Mouse (Mus musculus) adrenal gland, adult (tissue): ENCODE measurements around the gene Brat1.
A peak's percentile ranks its signal among the peaks of the same experiment; 100 is the strongest.
"Not testable (repeated sequence)": the region's sequence is repeated elsewhere in the genome, so short reads cannot be mapped to it uniquely, and the experiment has no call there.

Source experiments
- DNase-seq, 2 experiments: peaks; one replicate each; pipeline ENCODE4 v3.0.0; 2022 to 2023; ENCODE audit warnings: low spot score in 1 of 2; ENCODE audit not compliant: inconsistent age in 2 of 2

Gene Brat1

DNA sequence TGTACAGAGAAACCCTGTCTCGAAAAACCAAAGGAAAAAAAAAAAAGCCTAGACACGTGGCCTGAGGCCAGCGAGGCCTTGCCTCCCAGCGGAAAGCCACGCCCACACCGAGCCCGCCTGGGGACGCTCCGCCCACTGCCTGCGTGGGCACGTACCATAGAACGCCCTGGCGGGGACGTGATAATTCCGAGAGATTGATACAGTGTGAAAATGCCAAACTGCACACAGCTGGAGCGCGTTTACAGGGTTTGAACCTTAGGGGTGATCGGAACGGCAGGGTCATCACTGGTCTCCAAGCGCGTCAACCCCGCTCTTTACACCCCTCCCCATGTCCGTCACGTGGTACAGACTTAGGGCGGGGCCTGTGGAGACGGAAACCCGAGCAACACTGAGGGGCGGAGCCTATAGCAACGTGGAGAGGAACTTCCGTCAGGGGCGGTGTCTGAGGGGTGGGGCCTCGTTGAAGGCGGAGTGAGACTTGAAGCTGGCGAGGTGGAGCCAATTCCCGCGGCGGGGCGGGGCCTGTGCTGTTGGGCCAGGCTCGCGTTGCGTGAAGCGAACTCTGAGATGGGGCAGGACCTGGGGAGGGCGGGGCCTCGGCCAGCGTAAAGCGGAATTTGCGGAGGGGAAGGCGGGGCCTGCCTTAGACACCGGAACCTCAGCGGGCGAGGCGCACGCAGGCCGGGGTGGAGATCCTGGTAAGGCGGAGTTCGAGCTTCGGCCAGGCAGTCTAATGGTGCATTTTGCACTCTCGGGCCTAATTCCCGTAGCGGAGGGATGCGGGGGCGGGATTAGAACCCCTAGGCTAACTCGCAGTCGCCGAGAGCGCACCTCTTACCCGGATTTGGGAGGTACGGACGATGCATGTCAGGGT is at the start of gene Brat1:
TSS of gene Brat1 (plus strand) at position 634 of the 874 bp plus-strand sequence.
- peak; percentile 100 for DNase-seq

DNA sequence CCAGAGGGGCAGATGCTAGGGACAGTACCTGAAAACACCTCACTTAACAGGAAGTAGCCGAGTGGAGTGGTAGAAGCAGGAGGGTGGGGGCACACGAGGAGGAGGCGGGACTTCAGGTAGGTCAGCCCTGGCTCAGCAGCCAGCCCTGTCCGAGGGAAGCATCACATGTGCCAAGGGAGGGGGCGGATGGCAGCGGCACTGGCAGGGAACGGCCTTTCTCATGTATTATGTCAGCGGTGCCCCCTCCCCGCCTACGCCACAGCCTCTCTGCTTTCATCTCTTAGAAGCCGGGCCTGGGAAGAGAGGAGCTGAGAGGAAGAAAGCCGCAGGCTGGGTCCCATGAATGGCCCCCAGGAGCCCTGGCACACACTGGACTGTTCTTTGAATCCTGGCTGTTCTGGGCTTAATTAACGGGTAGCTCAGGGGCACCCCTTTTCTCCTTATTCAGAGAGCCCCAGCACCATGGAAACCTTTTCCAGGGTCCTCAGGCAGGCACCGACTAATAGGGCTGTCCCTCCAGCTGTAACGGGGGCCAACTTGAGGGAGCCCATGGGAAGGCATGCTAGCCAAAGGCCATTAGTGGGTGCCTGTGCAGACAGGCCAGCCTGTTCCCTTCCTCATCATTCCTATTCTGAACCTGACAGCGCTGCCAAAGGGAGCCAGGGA is 45.1 kb upstream of the Brat1 start:
- DNase-seq: peak in 1 of 2 experiments; percentile 47

DNA sequence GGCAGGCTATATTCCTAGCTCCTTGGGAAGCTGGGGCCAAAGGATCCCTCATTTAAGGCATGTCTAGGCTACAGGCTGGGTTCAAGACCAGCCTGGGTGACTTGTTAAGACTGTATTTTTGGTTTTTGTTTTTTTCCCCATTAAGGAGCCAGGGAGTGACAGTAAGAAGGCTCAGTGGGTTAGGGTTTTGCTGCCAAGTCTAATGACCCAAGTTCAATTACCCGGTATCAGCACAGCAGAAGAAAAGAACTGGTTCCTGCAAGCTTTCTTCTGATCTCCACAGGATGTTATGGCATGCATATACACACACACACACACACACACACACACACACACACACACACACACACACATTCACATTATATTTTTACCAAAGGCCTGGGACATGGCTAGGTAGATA is 44.4 kb upstream of the Brat1 start:
- DNase-seq: no peak

DNA sequence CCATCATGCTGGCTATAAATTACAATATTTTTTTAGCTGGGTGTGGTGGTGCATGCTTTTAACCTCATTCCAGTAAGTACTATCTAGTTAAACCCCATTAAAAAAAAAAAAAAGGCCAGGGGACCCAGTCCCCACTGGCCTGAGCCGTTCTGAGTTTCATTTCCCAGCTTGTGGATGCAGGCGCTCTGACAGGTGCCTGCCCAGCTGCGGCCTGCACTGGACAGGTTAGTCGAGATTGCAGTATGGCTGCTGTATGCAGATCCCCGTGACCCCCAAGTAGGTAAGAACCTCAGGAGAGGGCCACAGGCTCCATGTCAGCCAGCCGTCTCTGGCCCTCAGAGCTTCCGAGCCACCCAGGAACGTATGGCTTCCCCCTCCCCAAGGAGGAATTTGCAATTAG is 43.4 kb upstream of the Brat1 start:
- DNase-seq: peak in 1 of 2 experiments; percentile 59

DNA sequence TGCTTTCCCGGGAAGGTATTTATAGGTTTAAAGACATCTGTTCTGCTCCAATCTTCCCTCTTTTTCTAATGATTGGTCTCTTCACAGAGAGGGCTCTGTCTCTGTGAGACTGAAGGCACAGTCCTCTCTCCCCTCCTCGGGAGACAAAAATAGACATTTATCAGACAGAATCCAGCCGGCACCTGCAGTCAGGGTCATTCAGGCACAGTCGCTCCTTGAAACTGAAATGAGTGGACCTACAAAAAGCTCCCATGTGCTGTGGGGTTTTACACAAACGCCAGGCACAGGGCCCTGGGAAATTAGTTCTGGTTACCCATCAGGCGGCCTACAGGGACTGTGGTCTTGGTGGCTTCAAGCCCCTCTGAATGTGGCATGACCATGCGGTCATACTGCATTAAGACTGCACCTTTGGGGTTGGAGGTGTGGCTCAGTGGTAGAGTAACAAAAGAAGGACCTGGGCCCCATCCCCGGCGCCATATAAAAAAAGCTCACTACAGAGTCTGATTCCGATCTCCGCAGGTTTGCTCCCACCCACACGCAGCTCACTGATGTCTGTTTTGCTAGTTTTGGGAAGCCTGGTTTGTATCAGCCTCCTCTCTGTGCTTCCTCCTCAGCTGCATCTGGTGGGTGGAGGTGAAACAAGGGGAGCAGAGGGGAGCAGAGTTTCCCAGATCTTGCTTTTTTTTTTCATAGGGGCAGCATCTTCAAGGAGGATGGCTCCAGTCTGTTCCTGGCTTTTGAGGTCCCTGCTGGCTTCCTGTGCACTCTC is 42.8 kb upstream of the Brat1 start:
- DNase-seq: peak in 1 of 2 experiments; percentile 66

DNA sequence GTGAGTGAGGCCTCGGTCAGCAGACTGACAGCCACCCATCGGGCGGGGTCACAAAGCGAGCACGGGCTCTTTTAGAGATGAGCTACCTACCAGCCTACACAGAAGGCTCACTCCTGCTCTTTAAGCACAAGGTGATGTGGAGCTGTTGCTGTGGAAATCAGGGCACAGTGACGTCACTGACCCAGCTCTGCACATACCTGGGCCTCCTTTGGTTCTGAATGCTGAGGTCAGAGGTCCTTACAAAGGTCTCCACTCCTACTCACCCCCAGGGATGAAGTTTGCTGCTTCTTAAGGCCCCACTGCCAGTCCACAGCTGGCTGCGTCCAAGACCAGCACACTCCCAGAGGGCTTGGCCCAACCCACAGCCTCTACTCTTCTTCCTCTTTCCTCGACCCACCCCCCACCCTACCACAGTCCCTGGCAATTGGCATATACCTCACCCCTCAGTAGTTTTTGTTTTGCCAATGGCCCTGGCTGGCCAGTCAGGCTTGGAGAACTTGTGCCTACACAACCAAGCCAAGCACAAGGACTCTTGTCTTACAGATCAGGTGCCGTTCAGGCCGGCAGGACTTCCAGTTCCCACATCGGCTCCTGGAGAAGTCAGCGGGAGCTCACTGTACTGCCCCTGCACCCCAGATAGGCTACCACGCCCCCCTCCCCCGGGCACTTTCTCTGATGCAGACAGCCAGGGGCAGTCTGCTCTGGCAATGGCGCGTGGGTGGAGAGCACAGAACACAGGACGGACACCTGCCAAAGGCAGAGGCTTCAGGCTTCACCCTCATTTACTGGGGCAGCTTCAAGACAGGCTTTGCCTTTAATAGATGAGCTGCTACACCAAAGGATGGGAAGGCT is 41.8 kb upstream of the Brat1 start:
- peak in 1 of 2 experiments; percentile 64 for DNase-seq

DNA sequence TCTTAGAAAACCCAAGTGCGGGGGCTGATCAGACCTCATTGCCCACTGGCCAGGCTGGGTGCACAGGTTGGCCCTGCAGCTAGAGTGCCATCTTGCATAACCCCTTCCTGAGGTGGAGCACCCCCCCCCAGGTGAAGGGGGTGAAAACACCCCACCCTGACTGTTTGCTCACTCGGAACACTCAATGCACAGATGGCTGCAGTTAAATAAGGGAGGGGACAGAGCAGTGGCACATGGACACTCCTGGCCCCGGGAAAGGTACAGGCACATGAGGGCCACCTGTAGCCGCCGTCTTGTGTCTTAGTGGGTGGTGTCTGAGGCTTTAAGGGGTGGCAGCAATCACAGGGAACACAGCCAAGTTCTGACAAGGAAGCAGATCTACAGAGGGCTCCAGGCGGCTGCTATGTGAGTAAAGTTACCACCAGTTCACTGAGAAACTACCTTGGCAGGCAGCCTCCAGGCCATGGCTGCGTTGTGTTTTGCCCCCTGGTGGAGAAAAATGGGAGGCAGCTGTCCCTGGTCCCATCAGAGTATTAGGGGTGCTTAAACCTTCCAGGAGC is 41.1 kb upstream of the Brat1 start:
- peak; percentile 75 to 90 for DNase-seq

DNA sequence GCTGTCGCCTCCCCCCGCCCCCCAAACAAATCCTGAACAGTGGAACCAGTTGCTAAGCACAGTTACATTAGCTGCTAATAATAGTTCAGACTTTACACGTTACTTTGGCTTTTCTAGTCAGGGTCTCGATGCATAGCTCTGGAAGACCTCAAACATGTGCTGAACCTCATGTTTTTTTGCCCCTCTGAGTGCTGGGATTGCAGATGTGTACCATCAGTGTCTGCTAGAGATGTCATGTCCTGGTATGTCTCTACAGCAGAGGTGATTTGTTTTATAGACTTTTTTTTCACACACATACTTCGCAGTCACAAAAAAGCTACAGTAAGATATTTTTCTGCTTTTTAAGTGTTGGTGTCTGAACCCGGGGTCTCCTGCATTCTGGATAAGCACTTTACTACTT is 32.7 kb upstream of the Brat1 start:
- DNase-seq: no peak

DNA sequence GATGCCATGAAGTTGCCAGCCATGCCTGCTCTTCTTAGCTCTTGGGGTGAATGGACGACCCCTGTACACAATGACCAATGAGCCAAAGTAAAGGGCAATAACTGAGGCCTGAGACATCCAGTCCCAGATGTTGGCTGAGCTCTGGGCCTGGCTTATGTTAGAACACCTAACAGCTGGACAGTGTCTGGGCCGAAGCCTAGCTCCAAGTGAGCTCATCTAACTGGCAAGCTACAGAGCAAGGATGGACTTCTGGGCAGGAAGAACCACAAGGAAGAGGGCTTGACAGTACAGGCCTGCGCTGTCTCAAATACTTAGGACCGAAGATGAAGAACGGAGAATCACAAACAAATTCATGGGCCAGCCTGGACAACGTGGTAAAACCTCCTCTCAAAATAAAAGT is 32.2 kb upstream of the Brat1 start:
- not testable (repeated sequence) for DNase-seq

DNA sequence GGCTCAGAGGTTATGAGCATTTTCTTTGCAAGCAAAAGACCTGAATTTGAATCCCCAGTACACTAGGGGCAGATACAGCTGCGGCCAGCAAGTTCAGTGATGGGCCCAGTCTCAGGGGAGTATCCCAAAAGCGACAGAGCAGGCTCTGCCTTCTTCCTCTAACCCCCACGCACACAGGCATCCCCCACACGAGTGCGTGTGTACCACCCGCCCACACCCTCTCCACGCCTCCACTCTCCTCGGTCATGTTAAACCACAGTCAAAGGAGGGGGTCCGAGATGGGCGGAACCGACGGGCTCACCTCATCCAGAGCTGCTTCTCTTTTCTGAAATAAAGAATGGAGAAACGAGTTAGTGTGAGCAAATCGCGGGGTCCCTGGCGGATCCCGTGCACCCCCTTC is 30.8 kb upstream of the Brat1 start:
- DNase-seq: no peak

DNA sequence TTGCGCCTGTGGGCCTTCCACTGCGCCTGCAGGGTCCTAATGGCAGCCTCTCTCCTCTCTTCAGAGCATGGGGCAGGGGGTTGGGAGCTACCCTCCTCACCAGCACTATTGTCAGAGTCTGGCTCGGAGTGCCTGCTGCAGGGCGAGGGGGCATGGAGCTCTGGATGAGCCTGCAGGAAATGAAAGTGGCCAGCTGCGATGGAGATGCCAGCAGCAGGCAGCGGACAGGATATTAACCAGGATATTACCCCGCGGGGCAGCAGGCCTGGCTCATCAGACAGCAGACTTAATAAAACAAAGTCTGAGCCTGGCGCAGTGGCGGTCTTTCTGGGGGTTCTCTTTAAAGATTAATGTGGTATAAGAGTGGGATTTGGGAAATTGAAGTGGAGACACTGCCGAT is 29.7 kb upstream of the Brat1 start:
- DNase-seq: peak in 1 of 2 experiments; percentile 53

DNA sequence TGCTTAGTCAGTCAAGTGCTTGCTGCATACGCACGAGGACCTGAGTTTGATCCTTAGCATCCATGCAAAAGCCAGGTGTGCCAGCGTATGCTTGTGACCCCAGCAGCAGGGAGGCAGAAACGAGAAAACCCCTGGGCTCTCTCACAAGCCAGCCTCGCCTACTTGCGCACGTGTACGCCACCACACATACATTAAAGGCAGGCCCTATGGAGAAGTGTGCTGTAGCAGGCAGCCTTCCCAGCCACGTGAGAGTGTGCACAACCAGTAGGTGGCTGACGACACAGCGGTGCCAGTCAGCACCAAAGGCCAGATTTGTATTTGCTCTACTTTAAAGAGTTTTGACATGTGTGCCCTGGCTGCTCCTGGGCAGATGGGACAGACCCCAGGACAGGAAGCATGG is 29.2 kb upstream of the Brat1 start:
- DNase-seq: no peak

DNA sequence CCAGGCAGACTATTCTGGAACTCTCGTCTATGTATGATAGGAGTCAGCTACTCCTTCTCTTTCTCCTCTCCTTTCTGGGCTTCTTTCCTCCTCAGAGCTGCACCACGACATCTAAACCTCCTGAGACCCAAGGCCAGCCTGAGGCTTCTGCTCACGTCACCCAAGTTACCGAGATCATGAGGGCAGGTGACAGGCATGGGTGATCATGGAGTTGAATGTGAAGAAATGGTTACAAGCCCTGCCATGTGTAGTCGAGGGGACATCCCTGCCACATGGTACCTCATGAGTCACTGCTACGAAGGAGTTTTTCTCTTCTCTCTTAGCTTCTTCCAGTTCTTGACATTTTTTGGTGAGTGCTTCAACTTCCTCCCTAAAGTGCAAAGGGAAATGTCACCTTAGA is 27.7 kb upstream of the Brat1 start:
- DNase-seq: no peak

DNA sequence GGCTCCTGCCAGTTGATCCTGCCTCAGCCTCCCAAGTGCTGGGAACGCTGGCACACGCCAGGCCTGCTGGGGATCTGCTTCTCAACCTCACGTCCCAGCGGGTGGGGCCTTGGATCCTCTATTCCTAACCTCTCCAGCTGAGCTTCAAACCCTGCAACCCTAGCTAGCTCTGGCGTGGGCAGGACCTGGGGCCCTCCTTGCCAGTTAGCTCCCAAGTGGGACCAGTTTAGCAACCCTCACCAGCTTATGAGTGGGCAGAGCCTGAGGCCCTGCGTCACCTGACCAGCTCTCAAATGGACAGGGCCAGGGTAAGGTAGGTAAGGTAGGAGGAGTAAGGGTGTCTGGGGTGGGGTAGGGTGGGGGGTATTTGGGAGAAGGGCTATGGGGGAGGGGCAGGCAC is 24.8 kb upstream of the Brat1 start:
- no peak for DNase-seq

DNA sequence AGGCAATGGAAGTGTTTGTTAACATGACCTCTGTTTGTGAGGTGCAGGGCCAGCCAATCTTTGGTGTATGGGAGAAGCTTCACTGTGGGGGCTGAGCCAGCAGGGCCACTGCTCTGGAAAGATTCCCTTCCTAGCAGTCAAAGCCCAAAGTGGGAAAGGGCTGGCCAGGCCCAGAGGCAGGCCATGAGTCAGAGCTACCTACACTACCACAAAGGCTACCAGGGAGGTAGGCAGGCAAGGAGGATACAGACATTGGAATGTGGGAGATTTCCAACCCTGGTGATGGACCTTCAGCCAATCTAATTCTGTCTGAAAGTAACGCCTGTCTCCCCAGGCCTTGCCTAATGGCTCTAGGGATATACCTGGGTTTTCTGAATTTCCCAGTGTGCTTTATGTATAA is 23.9 kb upstream of the Brat1 start:
- DNase-seq: no peak

DNA sequence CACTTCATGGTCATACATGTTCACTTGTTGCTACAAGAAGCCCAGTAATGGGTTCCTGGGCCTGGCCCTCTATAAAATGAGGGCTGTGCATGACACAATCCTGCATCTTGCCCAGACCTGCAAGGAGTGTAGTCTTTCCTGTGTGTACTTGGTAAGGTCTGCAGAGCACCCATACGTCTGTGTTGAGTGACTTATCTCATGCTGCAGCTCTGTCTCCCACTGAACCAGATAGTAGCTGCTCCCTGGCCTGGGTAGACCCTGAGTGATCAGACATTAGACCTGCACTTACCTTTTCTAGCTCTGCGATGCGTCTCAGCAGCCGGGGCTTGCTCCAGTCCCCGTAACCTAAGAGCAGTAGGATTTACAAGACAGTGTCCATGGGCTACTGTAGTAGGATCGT is 22.7 kb upstream of the Brat1 start:
- no peak for DNase-seq

DNA sequence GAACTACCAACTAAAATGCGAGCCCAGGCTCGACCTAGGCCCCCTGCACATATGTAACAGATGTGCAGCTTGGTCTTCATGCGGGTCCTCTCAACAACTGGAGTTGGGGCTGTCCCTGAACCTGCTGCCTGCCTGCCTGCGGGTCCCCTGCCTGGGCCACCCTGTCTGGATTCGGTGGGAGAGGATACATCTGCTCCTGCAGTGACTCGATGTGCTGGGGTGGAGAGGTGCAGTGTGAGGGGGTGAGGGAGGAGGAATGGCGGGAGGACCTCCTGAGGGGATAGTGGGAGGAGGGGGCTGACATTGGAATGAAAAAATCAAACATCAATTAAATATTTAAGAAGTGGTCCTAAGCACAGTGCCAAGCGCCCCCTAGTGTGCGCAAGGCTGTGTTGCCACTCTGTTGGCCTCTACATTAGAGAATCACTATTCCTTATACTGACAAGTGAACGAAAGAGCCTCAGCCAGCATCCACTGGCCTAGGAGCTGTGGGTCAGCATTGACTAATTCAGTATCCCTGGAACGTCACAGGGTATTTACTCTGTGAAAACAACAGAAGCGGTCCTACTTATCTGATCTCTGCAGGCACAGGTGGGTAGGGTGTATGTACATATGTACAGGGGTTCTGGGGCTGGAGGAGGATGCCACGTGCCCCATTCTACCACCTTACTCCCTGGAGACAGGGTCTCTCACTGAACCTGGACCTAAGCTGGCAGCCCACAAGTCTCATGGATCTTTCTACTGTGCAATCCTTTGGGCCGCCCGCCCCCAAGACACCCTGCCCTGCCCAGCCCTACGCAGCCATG is 20.3 kb upstream of the Brat1 start:
- DNase-seq: peak in 1 of 2 experiments; percentile 75

DNA sequence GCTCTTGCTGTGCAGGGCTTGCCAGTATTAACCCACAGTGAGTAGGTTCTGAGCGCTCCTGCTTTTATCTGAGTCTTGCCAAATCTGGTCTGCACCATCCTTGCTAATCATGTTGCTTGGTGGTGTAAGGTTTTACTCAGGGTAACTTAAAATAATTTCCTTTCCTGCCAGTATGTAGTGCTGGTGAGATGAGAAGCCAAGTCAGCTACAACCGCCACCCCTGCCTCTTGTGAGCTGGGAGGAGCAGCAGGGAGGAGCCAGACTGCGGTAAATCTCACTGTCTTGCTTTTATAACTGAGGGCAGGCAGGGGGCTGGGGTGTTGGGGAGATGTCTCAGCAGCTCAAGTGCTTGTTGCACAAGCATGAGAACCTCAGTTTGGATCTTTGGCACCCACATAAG is 16.4 kb upstream of the Brat1 start:
- no peak for DNase-seq

DNA sequence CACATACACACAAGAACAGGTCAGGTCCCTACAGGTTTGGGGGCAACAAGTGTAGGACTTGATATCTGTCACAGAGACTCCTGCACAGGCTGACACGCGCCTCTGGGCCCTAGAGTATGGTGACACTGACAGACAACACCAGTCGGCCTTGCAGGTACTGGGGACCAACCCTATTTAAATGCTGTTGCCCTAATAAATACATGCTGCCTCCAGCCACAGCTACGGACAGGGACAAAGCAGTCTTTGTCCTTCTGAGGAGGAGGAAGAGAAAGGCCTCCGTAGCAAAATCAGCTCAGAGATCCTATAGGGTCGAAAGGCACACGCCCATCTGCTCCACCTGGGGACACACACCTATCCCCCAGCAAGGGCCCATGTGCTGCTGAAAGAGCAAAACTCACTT is 8.8 kb upstream of the Brat1 start:
- DNase-seq: no peak

DNA sequence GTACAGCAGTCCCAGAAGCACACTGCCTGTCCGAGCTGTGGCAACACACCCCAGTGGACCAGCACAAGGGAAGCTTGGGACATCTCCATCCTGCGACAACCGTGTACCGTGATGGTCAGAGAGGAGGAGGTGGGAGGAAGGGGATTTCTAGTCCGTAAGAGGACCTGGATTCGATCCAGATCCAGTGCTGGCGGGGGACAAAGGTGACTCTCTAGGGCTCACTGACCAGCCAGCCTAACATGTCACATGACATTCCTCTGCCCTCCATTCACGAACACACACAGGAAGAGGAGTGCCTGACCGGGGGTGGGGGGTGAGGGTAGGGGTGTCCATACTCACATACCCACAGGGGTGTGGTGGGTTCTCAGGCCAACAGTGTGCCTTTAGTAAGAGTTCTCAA is 5.0 kb upstream of the Brat1 start:
- DNase-seq: peak in 1 of 2 experiments; percentile 39
